Mouse (Mus musculus) olfactory bulb, adult 2 months (tissue): ENCODE measurements at regions not wholly inside any gene's neighbourhood (a gene's known extent, or its start where the extent isn't known, plus 50 kb on each side); places are given as distances from the start of the nearest gene placed in this dataset.

Experiments used
- H3K27ac ChIP-seq: fragments of 200-500 bp; 2 replicates; pipeline ENCODE4 v1.5.1; 2012; ENCODE audit warnings: low read depth, low read length; ENCODE audit not compliant: insufficient read depth
- H3K4me1 ChIP-seq: fragments of 200-500 bp; 2 replicates; pipeline ENCODE4 v1.6.1; 2012; ENCODE audit warnings: low read length; ENCODE audit not compliant: control insufficient read depth, insufficient read depth
- H3K4me3 ChIP-seq: fragments of 200-500 bp; 2 replicates; pipeline ENCODE4 v1.5.1; 2012; ENCODE audit warnings: mild to moderate bottlenecking, low read depth, low read length, moderate library complexity; ENCODE audit not compliant: insufficient read depth
- CTCF ChIP-seq: fragments of 200-500 bp; IDR thresholded peaks from 2 replicates; pipeline ENCODE4 v1.5.1; 2012; ENCODE audit warnings: low read depth, mild to moderate bottlenecking, low read length, moderate library complexity; ENCODE audit not compliant: insufficient read depth
- POLR2A ChIP-seq: fragments of 200-500 bp; IDR thresholded peaks from 2 replicates; pipeline ENCODE4 v1.6.1; 2012; ENCODE audit warnings: mild to moderate bottlenecking, low read depth, low read length, moderate library complexity; ENCODE audit not compliant: insufficient read depth
- WGBS: fragments of 180-500 bp; shearing (Covaris S2); methylation state at CpG from one replicate; pipeline ENCODE4 v1.1.7; 2018; 5-methylcytosine and 5-hydroxymethylcytosine counted together

GRCm38 (mm10) chr12:16172176-16172575 is 355.5 kb upstream of the Trib2 start:
- Histone ChIP-seq H3K4me1 (peaks cover 4% of the 10 kb centered on the region), H3K27ac (no peak overlapping the region), H3K4me3 (no peak overlapping the region)
- 83% methylated on average over 2 of the region's 2 CpGs for WGBS
- TF ChIP-seq CTCF = no peak
- TF ChIP-seq POLR2A = no peak

- 91% methylated on average over 5 of the region's 5 CpGs for WGBS
- TF ChIP-seq POLR2A (no peak), CTCF (no peak)
- Histone ChIP-seq H3K4me1 (peaks cover 4% of the 10 kb centered on the region), H3K27ac (no peak overlapping the region), H3K4me3 (no peak overlapping the region)
These were observed 354.9 kb upstream of the Trib2 start for GRCm38 (mm10) chr12:16171636-16172035.

GRCm38 (mm10) chr12:16169781-16170535 is 353.2 kb upstream of the Trib2 start:
- no peak for TF ChIP-seq CTCF
- TF ChIP-seq POLR2A = no peak
- 89% methylated on average over 7 of the region's 7 CpGs for WGBS
- peaks cover 4% of the 10 kb centered on the region for H3K4me1 ChIP-seq
- H3K4me3 ChIP-seq = no peak overlapping the region
- no peak overlapping the region for H3K27ac ChIP-seq

GRCm38 (mm10) chr12:16167793-16168343 is 351.1 kb upstream of the Trib2 start:
- 45% methylated on average over 7 of the region's 7 CpGs for WGBS

GRCm38 (mm10) chr12:16165126-16165525 is 348.4 kb upstream of the Trib2 start:
- Histone ChIP-seq H3K27ac (no peak overlapping the region), H3K4me1 (peaks cover 4% of the 10 kb centered on the region), H3K4me3 (no peak overlapping the region)
- no peak for TF ChIP-seq POLR2A
- WGBS = 88% methylated on average over 4 of the region's 4 CpGs

More at GRCm38 (mm10) chr12:16167793-16168343, 351.1 kb upstream of the Trib2 start:
- no peak for TF ChIP-seq CTCF
- TF ChIP-seq POLR2A = no peak
- no peak overlapping the region for H3K4me3 ChIP-seq
- H3K4me1 ChIP-seq = peaks cover 4% of the 10 kb centered on the region
- no peak overlapping the region for H3K27ac ChIP-seq

- Histone ChIP-seq H3K4me1 (no peaks in the 10 kb centered on the region), H3K27ac (no peak overlapping the region), H3K4me3 (no peak overlapping the region)
- WGBS = 85% methylated on average over 4 of the region's 4 CpGs
- TF ChIP-seq CTCF (no peak), POLR2A (no peak)
These were observed 345.2 kb upstream of the Trib2 start for GRCm38 (mm10) chr12:16161947-16162346.

- TF ChIP-seq POLR2A = no peak
- WGBS = 57% methylated on average over 7 of the region's 7 CpGs
- no peak overlapping the region for H3K4me3 ChIP-seq
- no peak overlapping the region for H3K27ac ChIP-seq
- no peaks in the 10 kb centered on the region for H3K4me1 ChIP-seq
These were observed 341.2 kb upstream of the Trib2 start for GRCm38 (mm10) chr12:16157896-16158295.

GRCm38 (mm10) chr12:16155791-16156558 is 339.3 kb upstream of the Trib2 start:
- H3K27ac ChIP-seq = no peak overlapping the region
- WGBS = 42% methylated on average over 2 of the region's 2 CpGs

GRCm38 (mm10) chr12:16154256-16154655 is 337.5 kb upstream of the Trib2 start:
- 97% methylated on average over 1 of the region's 1 CpGs for WGBS
- TF ChIP-seq POLR2A (no peak), CTCF (no peak)
- Histone ChIP-seq H3K4me1 (peaks cover 3% of the 10 kb centered on the region; the same call in 1 of the 2 replicates), H3K27ac (no peak overlapping the region), H3K4me3 (no peak overlapping the region)

More at GRCm38 (mm10) chr12:16155791-16156558, 339.3 kb upstream of the Trib2 start:
- Histone ChIP-seq H3K4me3 (no peak overlapping the region), H3K4me1 (peaks cover 1% of the 10 kb centered on the region; the same call in 1 of the 2 replicates)
- TF ChIP-seq POLR2A (no peak), CTCF (no peak)
